Mouse (Mus musculus) stomach, postnatal 0 days (tissue): ENCODE measurements at regions not wholly inside any gene's neighbourhood (a gene's known extent, or its start where the extent isn't known, plus 50 kb on each side); places are given as distances from the start of the nearest gene placed in this dataset.

ENCODE experiments used
- CTCF ChIP-seq: IDR thresholded peaks from 2 replicates; pipeline ENCODE4 v1.5.1; 2016; ENCODE audit warnings: antibody characterized with exemption, low read depth, mild to moderate bottlenecking, moderate library complexity
- EP300 ChIP-seq: optimal IDR thresholded peaks from 2 replicates; pipeline ENCODE3; 2016; ENCODE audit warnings: antibody characterized with exemption

DNA sequence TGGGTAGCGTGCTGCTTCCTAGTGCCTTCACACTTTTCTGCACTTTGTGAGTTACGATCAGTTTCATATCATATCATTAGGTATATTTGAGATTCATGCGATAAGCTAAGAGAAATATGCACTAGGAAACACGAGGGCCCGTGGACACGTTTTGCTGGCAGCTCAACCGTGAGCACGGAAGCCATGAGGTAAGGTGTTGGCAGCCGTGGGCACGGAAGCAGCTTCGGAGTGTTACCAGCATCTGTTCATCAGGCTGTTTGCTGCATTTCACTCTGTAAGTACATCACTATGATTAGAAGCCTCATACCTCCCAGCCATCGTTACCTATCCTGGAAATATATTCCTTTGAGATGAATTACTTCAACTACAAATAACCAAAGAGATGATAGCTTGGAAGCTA, 489.2 kb downstream of the Slc16a7 start:
- no peak for TF ChIP-seq EP300
- TF ChIP-seq CTCF: no peak
